In genomic region chr16:42874910-42875851, GRCm38 (mm10) we compare ENCODE assay signal across 8 mouse cellular contexts. TPM values are rescaled to one million over a fixed set of nuclear protein-coding genes. Genes with fewer than 3 reads are reported as not detected.
A peak's percentile ranks its signal among the peaks of the same experiment; 100 is the strongest.
DNase-seq lines count a peak whose midpoint lies in the region; ATAC-seq and TF ChIP-seq lines count a peak whose summit lies in the region.

No protein-coding gene starts in this region.

- H3K9me3 ChIP-seq in E14TG2a.4 (ENCODE audit: low read length), result no peaks in the 10 kb centered on the region
- H3K9me3 ChIP-seq in forebrain, embryonic 12.5 days, result no peaks in the 10 kb centered on the region
- H3K9me3 ChIP-seq in heart, postnatal 0 days (replicated peaks; ENCODE audit: control insufficient read depth, low read length), result no peaks in the 10 kb centered on the region
- H3K9me3 ChIP-seq in liver, embryonic 16.5 days (replicated peaks; ENCODE audit: control insufficient read depth, low read length), result no peaks in the 10 kb centered on the region
- H3K9me3 ChIP-seq in neural tube, embryonic 13.5 days, result no peaks in the 10 kb centered on the region

- peaks cover 35% of the 10 kb centered on the region for H3K4me1 ChIP-seq in E14TG2a.4 (replicated peaks; ENCODE audit: low read depth, low read length)
- H3K4me1 ChIP-seq in forebrain, embryonic 12.5 days, result peaks cover 10% of the 10 kb centered on the region
- peaks cover 5% of the 10 kb centered on the region; the same call in 1 of the 2 replicates for H3K4me1 ChIP-seq in heart, postnatal 0 days (ENCODE audit: control insufficient read depth, insufficient read depth)
- peaks cover 3% of the 10 kb centered on the region for H3K4me1 ChIP-seq in liver, embryonic 16.5 days (ENCODE audit: control insufficient read depth, low read depth, low read length)
- H3K4me1 ChIP-seq in neural tube, embryonic 13.5 days (replicated peaks), result peaks cover 8% of the 10 kb centered on the region
- peaks cover 5% of the 10 kb centered on the region; the same call in 1 of the 2 replicates for H3K4me1 ChIP-seq in testis, adult 2 months (ENCODE audit: control insufficient read depth, insufficient read depth, low read length)

- H3K36me3 ChIP-seq in E14TG2a.4 (ENCODE audit: insufficient read depth, low read length), result no peaks in the 10 kb centered on the region
- H3K36me3 ChIP-seq in forebrain, embryonic 12.5 days (replicated peaks), result no peaks in the 10 kb centered on the region
- no peaks in the 10 kb centered on the region for H3K36me3 ChIP-seq in heart, postnatal 0 days (replicated peaks; ENCODE audit: control insufficient read depth, insufficient read depth, low read length)
- no peaks in the 10 kb centered on the region for H3K36me3 ChIP-seq in liver, embryonic 16.5 days (ENCODE audit: control insufficient read depth, insufficient read depth)
- H3K36me3 ChIP-seq in neural tube, embryonic 13.5 days, result no peaks in the 10 kb centered on the region
- no peaks in the 10 kb centered on the region for H3K36me3 ChIP-seq in testis, adult 2 months (ENCODE audit: control insufficient read depth, insufficient read depth, low read length)

- WGBS in forebrain, embryonic 12.5 days, result under 1% methylated on average over 53 of the region's 54 CpGs
- under 1% methylated on average over 53 of the region's 54 CpGs for WGBS in heart, postnatal 0 days
- under 1% methylated on average over 51 of the region's 54 CpGs for WGBS in liver, embryonic 16.5 days (ENCODE audit: insufficient replicate concordance)
- 1% methylated on average over 54 of the region's 54 CpGs for WGBS in neural tube, embryonic 13.5 days

- no peak for TF ChIP-seq CTCF in E14TG2a.4 (conservative IDR thresholded peaks at IDR 0.05; ENCODE audit: low read length)
- TF ChIP-seq CTCF in heart, postnatal 0 days (IDR thresholded peaks at IDR 0.05; ENCODE audit: low read depth), result peak; percentile 22
- TF ChIP-seq CTCF in testis, adult 2 months (IDR thresholded peaks at IDR 0.05; ENCODE audit: control insufficient read depth, insufficient read depth, insufficient replicate concordance, low read depth, low read length), result no peak

- H3K4me3 ChIP-seq in E14TG2a.4 (replicated peaks; ENCODE audit: low read length), result peak overlapping the region; percentile 85
- H3K4me3 ChIP-seq in forebrain, embryonic 12.5 days (replicated peaks), result peak overlapping the region; percentile 69
- H3K4me3 ChIP-seq in heart, postnatal 0 days (ENCODE audit: low read depth, low read length), result peak overlapping the region; percentile 90
- peak overlapping the region; percentile 84 for H3K4me3 ChIP-seq in liver, embryonic 16.5 days (ENCODE audit: low read depth, low read length)
- peak overlapping the region; percentile 61 for H3K4me3 ChIP-seq in neural tube, embryonic 13.5 days
- peak overlapping the region; percentile 82 for H3K4me3 ChIP-seq in testis, adult 2 months (ENCODE audit: control insufficient read depth, low read depth, low read length)

- peak overlapping the region; percentile 47 for H3K9ac ChIP-seq in forebrain, embryonic 12.5 days
- H3K9ac ChIP-seq in heart, postnatal 0 days (replicated peaks; ENCODE audit: low read depth, low read length), result peak overlapping the region; percentile 83
- H3K9ac ChIP-seq in liver, embryonic 16.5 days (ENCODE audit: low read depth, low read length), result peak overlapping the region; percentile 77
- H3K9ac ChIP-seq in neural tube, embryonic 13.5 days, result peak overlapping the region; percentile 78

- TF ChIP-seq EP300 in heart, postnatal 0 days (IDR thresholded peaks at IDR 0.05; ENCODE audit: low read depth), result peak; percentile 94

- H3K27me3 ChIP-seq in E14TG2a.4 (ENCODE audit: insufficient read depth, low read length), result no peaks in the 10 kb centered on the region
- H3K27me3 ChIP-seq in forebrain, embryonic 12.5 days, result no peaks in the 10 kb centered on the region
- no peaks in the 10 kb centered on the region for H3K27me3 ChIP-seq in heart, postnatal 0 days (ENCODE audit: control insufficient read depth, insufficient read depth, low read length)
- H3K27me3 ChIP-seq in liver, embryonic 16.5 days (ENCODE audit: control insufficient read depth, insufficient read depth, low read depth, low read length), result no peaks in the 10 kb centered on the region
- H3K27me3 ChIP-seq in neural tube, embryonic 13.5 days, result no peaks in the 10 kb centered on the region
- H3K27me3 ChIP-seq in testis, adult 2 months (ENCODE audit: control insufficient read depth, insufficient read depth, low read length), result no peaks in the 10 kb centered on the region

- peak overlapping the region; percentile 99 for H3K27ac ChIP-seq in forebrain, embryonic 12.5 days
- peak overlapping the region; percentile 99 for H3K27ac ChIP-seq in heart, postnatal 0 days (ENCODE audit: low read depth)
- peak overlapping the region; percentile 93 for H3K27ac ChIP-seq in liver, embryonic 16.5 days (ENCODE audit: low read length)
- peak overlapping the region; percentile 98 for H3K27ac ChIP-seq in neural tube, embryonic 13.5 days (replicated peaks)
- peak overlapping the region; percentile 92 for H3K27ac ChIP-seq in testis, adult 2 months (ENCODE audit: control insufficient read depth, insufficient read depth, low read depth, low read length)

- peak; percentile 94 for TF ChIP-seq POLR2A in testis, adult 2 months (IDR thresholded peaks at IDR 0.05; ENCODE audit: control insufficient read depth, low read depth, low read length)

- peak; percentile 96 for ATAC-seq in forebrain, embryonic 12.5 days (ENCODE audit: low FRiP score)
- peak; percentile 89 for ATAC-seq in heart, postnatal 0 days (ENCODE audit: insufficient read depth, low read depth)
- peak; percentile 89 for ATAC-seq in liver, embryonic 16.5 days (ENCODE audit: low read depth)
- peak; percentile 97 for ATAC-seq in neural tube, embryonic 13.5 days (ENCODE audit: low read depth)

- H3K4me2 ChIP-seq in forebrain, embryonic 12.5 days, result peak overlapping the region; percentile 47
- H3K4me2 ChIP-seq in heart, postnatal 0 days (ENCODE audit: low read depth, low read length), result peak overlapping the region; percentile 62
- peak overlapping the region; percentile 85 for H3K4me2 ChIP-seq in liver, embryonic 16.5 days (ENCODE audit: low read depth, low read length)
- H3K4me2 ChIP-seq in neural tube, embryonic 13.5 days, result peak overlapping the region; percentile 53

- peak; percentile 97 for DNase-seq in c-Kit-positive CD71-positive TER-119-positive erythroid progenitor cells, embryonic 14.5 days (ENCODE audit: low spot score)
- peak; percentile 100 for DNase-seq in heart, postnatal 0 days (ENCODE audit: low spot score)
- peak; percentile 99 for DNase-seq in kidney, postnatal 4 days

RNA-seq across cellular contexts. Expression of gene Zbtb20, which starts 0.5 kb away (rescaled TPM):
- 73.6 and 82.4 TPM in 2 replicates for polyA plus RNA-seq in forebrain, embryonic 12.5 days (2016; fragmentation: Nextera tagmentation; extraction: Ambion mirVana)
- total RNA-seq in heart, postnatal 0 days (2014; rRNA removed; ENCODE audit: low replicate concordance), result 19.8 and 36.2 TPM in 2 replicates
- polyA plus RNA-seq in heart, postnatal 0 days (2015; fragmentation: Nextera tagmentation; extraction: Ambion mirVana), result 45.8 and 48.7 TPM in 2 replicates
- 5.6 and 5.7 TPM in 2 replicates for polyA plus RNA-seq in liver, embryonic 16.5 days (2015; fragmentation: Nextera tagmentation; extraction: Ambion mirVana)
- 61.5 and 71.4 TPM in 2 replicates for polyA plus RNA-seq in neural tube, embryonic 13.5 days (2015; fragmentation: Nextera tagmentation; extraction: Ambion mirVana)
- polyA plus RNA-seq in testis, adult 2 months (2012; rRNA removed), result 5.9 and 7.5 TPM in 2 replicates

Comparison
In these comparisons a context has a peak if more than half of its experiments do, and no peak if none do; other contexts are left out.
1. Peak in every context shown above with its lines: DNase-seq, ATAC-seq, H3K4me3 ChIP-seq and H3K27ac ChIP-seq.